Mouse (Mus musculus) erythroblast, embryonic 14.5 days (primary cell): Measurements from ENCODE around the gene Vcp.

ENCODE experiments used
- GATA1 ChIP-seq: IDR thresholded peaks from 2 replicates; pipeline ENCODE4 v1.6.1; 2012; ENCODE audit warnings: low read length, inconsistent platforms, mixed read lengths
- TAL1 ChIP-seq: IDR thresholded peaks from 3 replicates; pipeline ENCODE4 v1.6.1; 2012; ENCODE audit warnings: low read length, inconsistent platforms, mixed read lengths

DNA sequence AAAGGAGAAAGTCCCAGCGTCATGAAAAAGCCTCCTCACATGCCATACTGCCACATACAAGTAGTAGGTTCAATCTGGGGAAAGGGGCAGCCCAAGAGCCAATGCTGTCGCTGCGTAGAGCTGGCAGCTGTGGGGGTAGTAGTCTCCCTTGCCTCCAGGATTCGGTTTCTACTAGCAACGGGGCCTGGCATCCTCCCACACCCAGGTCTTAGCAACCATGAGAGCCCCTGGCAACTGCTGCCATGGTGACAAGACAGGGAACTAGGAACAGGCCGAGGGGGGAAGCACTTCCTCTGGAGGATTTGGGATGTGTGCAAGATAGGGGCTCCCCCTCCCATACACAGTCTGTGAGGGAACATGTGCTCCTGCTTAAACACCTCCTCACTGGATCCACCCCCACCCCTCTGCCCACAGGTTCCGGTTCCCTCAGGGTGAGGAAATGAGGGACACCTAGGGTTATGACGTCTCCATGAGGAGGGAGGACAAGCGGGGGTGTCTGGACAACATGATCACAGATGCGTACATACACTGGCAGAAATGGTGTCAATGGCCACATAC lies 53.5 kb downstream of the Vcp start:
- TF ChIP-seq TAL1 (no peak), GATA1 (no peak)
